Mouse (Mus musculus) G1E (cell line): ENCODE measurements around the gene Syne2. TPM values are rescaled to one million over a fixed set of nuclear protein-coding genes. Genes with fewer than 3 reads are reported as not detected.

Experiments
- ATAC-seq: 2 replicates; pipeline ENCODE4 v1.8.0; 2016; ENCODE audit warnings: mild to moderate bottlenecking; ENCODE audit not compliant: insufficient number of reproducible peaks, poor library complexity, low FRiP score, severe bottlenecking; ENCODE audit errors: extremely low read depth
- DNase-seq: peaks from one replicate; pipeline ENCODE4 v3.0.0; 2012; ENCODE audit warnings: low spot score
- H3K27me3 ChIP-seq: 2 replicates; pipeline ENCODE4 v1.6.1; 2012; ENCODE audit warnings: mild to moderate bottlenecking, low read length, inconsistent platforms; ENCODE audit not compliant: insufficient read depth
- H3K36me3 ChIP-seq: replicated peaks from 2 replicates; pipeline ENCODE3; 2012; ENCODE audit warnings: mild to moderate bottlenecking, inconsistent platforms
- H3K4me1 ChIP-seq: 2 replicates; pipeline ENCODE4 v1.6.1; 2012; ENCODE audit warnings: low read depth, low read length, inconsistent platforms, mixed read lengths; ENCODE audit not compliant: insufficient read depth
- H3K4me3 ChIP-seq: 2 replicates; pipeline ENCODE4 v1.5.1; 2012; ENCODE audit warnings: low read depth, mild to moderate bottlenecking, inconsistent platforms, low read length, moderate library complexity, mixed read lengths
- H3K9me3 ChIP-seq: replicated peaks from 2 replicates; pipeline ENCODE4 v1.6.1; 2012; ENCODE audit warnings: inconsistent platforms
- CTCF ChIP-seq: IDR thresholded peaks from 2 replicates; pipeline ENCODE4 v1.5.1; 2012; ENCODE audit warnings: low read depth, low read length, inconsistent platforms, mixed read lengths
- GATA1 ChIP-seq: IDR thresholded peaks from 2 replicates; pipeline ENCODE4 v1.6.1; 2012; ENCODE audit warnings: borderline replicate concordance, low read length, inconsistent platforms, mixed read lengths
- GATA2 ChIP-seq: IDR thresholded peaks from 2 replicates; pipeline ENCODE4 v1.6.1; 2012; ENCODE audit warnings: low read depth, low read length, inconsistent platforms, borderline replicate concordance
- POLR2AphosphoS5 ChIP-seq: IDR thresholded peaks from 2 replicates; pipeline ENCODE4 v1.6.1; 2012; ENCODE audit warnings: low read depth, low read length, inconsistent platforms; ENCODE audit not compliant: insufficient replicate concordance
- TAL1 ChIP-seq: conservative IDR thresholded peaks from 2 replicates; pipeline ENCODE4 v1.6.1; 2012; ENCODE audit warnings: low read depth, low read length, inconsistent platforms, mixed read lengths
- polyA plus RNA-seq: library from polyadenylated mRNA; stranded (reverse); fragments of >175 nt; gene quantifications from 2 replicates; pipeline ENCODE4 v1.2.3, GENCODE M21; 2012
- total RNA-seq, 2 experiments: library from RNA; stranded (forward) in 1 of 2; stranded (reverse) in 1 of 2; fragments of 200-1000 nt in 1 of 2; fragments of >200 nt in 1 of 2; fragmentation: Nextera tagmentation in 1 of 2; gene quantifications; 2 replicates each; pipeline ENCODE4 v1.2.3; 2014 to 2017

The Syne2 gene
- total and polyA plus RNA-seq, 3 experiments, result 0.82 TPM; not detected in 2

- no peak for DNase-seq
- Histone ChIP-seq H3K27me3 (peaks cover 20% of the 10 kb centered on the region), H3K4me3 (no peak overlapping the region), H3K9me3 (no peaks in the 10 kb centered on the region), H3K36me3 (no peaks in the 10 kb centered on the region), H3K4me1 (no peaks in the 10 kb centered on the region)
- TF ChIP-seq TAL1, result no peak
- no peak for TF ChIP-seq GATA1
- TF ChIP-seq POLR2AphosphoS5, result no peak
- TF ChIP-seq CTCF, result no peak
- TF ChIP-seq GATA2, result no peak
- ATAC-seq, result no peak
Measured at GRCm38 (mm10) chr12:75789451-75789850, 28.5 kb upstream of the Syne2 start.

- H3K9me3 ChIP-seq, result no peaks in the 10 kb centered on the region
- no peaks in the 10 kb centered on the region for H3K36me3 ChIP-seq
- TF ChIP-seq GATA1 (no peak), TAL1 (no peak)
- H3K27me3 ChIP-seq, result peaks cover 15% of the 10 kb centered on the region
- H3K4me3 ChIP-seq, result no peak overlapping the region
- H3K4me1 ChIP-seq, result no peaks in the 10 kb centered on the region
- DNase-seq, result no peak
- ATAC-seq, result no peak
Measured at GRCm38 (mm10) chr12:75794527-75794926, 23.4 kb upstream of the Syne2 start.

GRCm38 (mm10) chr12:75796510-75796909 lies 21.4 kb upstream of the Syne2 start:
- H3K27me3 ChIP-seq, result peaks cover 9% of the 10 kb centered on the region
- H3K36me3 ChIP-seq, result no peaks in the 10 kb centered on the region
- H3K9me3 ChIP-seq, result no peaks in the 10 kb centered on the region
- H3K4me1 ChIP-seq, result no peaks in the 10 kb centered on the region
- H3K4me3 ChIP-seq, result no peak overlapping the region
- DNase-seq, result no peak
- ATAC-seq, result no peak
- no peak for TF ChIP-seq GATA1

GRCm38 (mm10) chr12:75806281-75806680 lies 11.7 kb upstream of the Syne2 start:
- Histone ChIP-seq H3K27me3 (peaks cover 4% of the 10 kb centered on the region; the same call in 1 of the 2 replicates), H3K4me3 (no peak overlapping the region), H3K36me3 (no peaks in the 10 kb centered on the region), H3K9me3 (no peaks in the 10 kb centered on the region), H3K4me1 (no peaks in the 10 kb centered on the region)
- DNase-seq (no peak), ATAC-seq (no peak)
- TF ChIP-seq POLR2AphosphoS5, result no peak
- no peak for TF ChIP-seq GATA2
- no peak for TF ChIP-seq TAL1

GRCm38 (mm10) chr12:75813766-75814165 lies 4.2 kb upstream of the Syne2 start:
- H3K4me3 ChIP-seq, result no peak overlapping the region
- H3K9me3 ChIP-seq, result peaks cover 10% of the 10 kb centered on the region
- H3K36me3 ChIP-seq, result no peaks in the 10 kb centered on the region
- peaks cover 6% of the 10 kb centered on the region; the same call in 1 of the 2 replicates for H3K27me3 ChIP-seq
- TF ChIP-seq CTCF, result no peak
- TF ChIP-seq TAL1, result no peak
- no peak for TF ChIP-seq POLR2AphosphoS5
- ATAC-seq (no peak), DNase-seq (no peak)
- H3K4me1 ChIP-seq, result no peaks in the 10 kb centered on the region

GRCm38 (mm10) chr12:75814551-75814950 lies 3.4 kb upstream of the Syne2 start:
- no peak for TF ChIP-seq TAL1
- TF ChIP-seq GATA2, result no peak
- no peak for TF ChIP-seq GATA1
- TF ChIP-seq CTCF, result no peak
- no peak for TF ChIP-seq POLR2AphosphoS5
- DNase-seq (no peak), ATAC-seq (no peak)
- Histone ChIP-seq H3K9me3 (peaks cover 15% of the 10 kb centered on the region), H3K27me3 (peaks cover 10% of the 10 kb centered on the region; the same call in 1 of the 2 replicates), H3K4me3 (no peak overlapping the region), H3K36me3 (no peaks in the 10 kb centered on the region), H3K4me1 (no peaks in the 10 kb centered on the region)

- peaks cover 10% of the 10 kb centered on the region; the same call in 1 of the 2 replicates for H3K27me3 ChIP-seq
- no peak overlapping the region for H3K4me3 ChIP-seq
- H3K9me3 ChIP-seq, result peaks cover 15% of the 10 kb centered on the region
- TF ChIP-seq GATA1 (no peak), POLR2AphosphoS5 (no peak), TAL1 (no peak), GATA2 (no peak), CTCF (no peak)
- no peaks in the 10 kb centered on the region for H3K36me3 ChIP-seq
- no peak for DNase-seq
- no peak for ATAC-seq
- H3K4me1 ChIP-seq, result no peaks in the 10 kb centered on the region
Measured at GRCm38 (mm10) chr12:75816981-75817856, 715 bp upstream of the Syne2 start.
